ENCODE assay signal across 9 mouse cellular contexts in genomic region chr6:53821041-53821501, GRCm38 (mm10). TPM values are rescaled to one million over a fixed set of nuclear protein-coding genes. Genes with fewer than 3 reads are reported as not detected.
A peak's percentile ranks its signal among the peaks of the same experiment; 100 is the strongest.
DNase-seq lines count a peak whose midpoint lies in the region; ATAC-seq and TF ChIP-seq lines count a peak whose summit lies in the region.
"Had no signal": no experiment of that assay in that cellular context is flagged by ENCODE, and none has a peak within 500 bp of the region (broad histone marks: within the 10 kb centered on the region; RNA-seq: fewer than 3 reads in every experiment).

No protein-coding gene starts in this region.

- H3K27ac ChIP-seq in testis, adult 2 months (ENCODE audit: control insufficient read depth, insufficient read depth, low read depth, low read length): peak overlapping the region; percentile 61
- peak overlapping the region; percentile 93 for H3K27ac ChIP-seq in intestine, embryonic 14.5 days (ENCODE audit: low read depth)
- peak overlapping the region; percentile 90 for H3K27ac ChIP-seq in midbrain, embryonic 10.5 days (replicated peaks)

- TF ChIP-seq CTCF in testis, adult 2 months (IDR thresholded peaks at IDR 0.05; ENCODE audit: control insufficient read depth, insufficient read depth, insufficient replicate concordance, low read depth, low read length): no peak

- peak overlapping the region; percentile 57 for H3K9ac ChIP-seq in intestine, embryonic 14.5 days (ENCODE audit: low read length)

- peaks cover 20% of the 10 kb centered on the region for H3K4me1 ChIP-seq in testis, adult 2 months (ENCODE audit: control insufficient read depth, insufficient read depth, low read length)
- peaks cover 22% of the 10 kb centered on the region for H3K4me1 ChIP-seq in intestine, embryonic 14.5 days (replicated peaks; ENCODE audit: control insufficient read depth, insufficient read depth, low read length)
- H3K4me1 ChIP-seq in midbrain, embryonic 10.5 days: peaks cover 49% of the 10 kb centered on the region

- no peaks in the 10 kb centered on the region for H3K27me3 ChIP-seq in testis, adult 2 months (ENCODE audit: control insufficient read depth, insufficient read depth, low read length)
- H3K27me3 ChIP-seq in intestine, embryonic 14.5 days (replicated peaks; ENCODE audit: control insufficient read depth, insufficient read depth, low read length): peaks cover 45% of the 10 kb centered on the region
- H3K27me3 ChIP-seq in midbrain, embryonic 10.5 days (ENCODE audit: low read depth, poor library complexity, severe bottlenecking): peaks cover 83% of the 10 kb centered on the region

- no peak for TF ChIP-seq POLR2A in testis, adult 2 months (IDR thresholded peaks at IDR 0.05; ENCODE audit: control insufficient read depth, low read depth, low read length)

- peak; percentile 15 to 19 for DNase-seq in cerebellum, postnatal 25 days
- no peak for DNase-seq in cerebellum, adult 11 months
- no peak for DNase-seq in testis, postnatal 14 days (ENCODE audit: low spot score)
- DNase-seq in intestine, embryonic 14.5 days (ENCODE audit: low spot score): no peak
- no peak for DNase-seq in midbrain, embryonic 10.5 days (ENCODE audit: low spot score)
- DNase-seq in adrenal gland, adult 8-10 months: no peak
- no peak for DNase-seq in gastrocnemius, postnatal 4 days (ENCODE audit: low spot score in 2 of 2)

- no peak for ATAC-seq in intestine, embryonic 14.5 days (replicated peaks; ENCODE audit: low FRiP score, low TSS enrichment, low read depth)

- WGBS in intestine, embryonic 14.5 days: 4% methylated on average over 18 of the region's 18 CpGs
- WGBS in midbrain, embryonic 10.5 days: under 1% methylated on average over 18 of the region's 18 CpGs

- H3K36me3 ChIP-seq in testis, adult 2 months (ENCODE audit: control insufficient read depth, insufficient read depth, low read length): no peaks in the 10 kb centered on the region
- no peaks in the 10 kb centered on the region for H3K36me3 ChIP-seq in intestine, embryonic 14.5 days (ENCODE audit: control insufficient read depth, insufficient read depth, low read length)
- no peaks in the 10 kb centered on the region for H3K36me3 ChIP-seq in midbrain, embryonic 10.5 days

- H3K4me2 ChIP-seq in intestine, embryonic 14.5 days (ENCODE audit: low read length): peak overlapping the region; percentile 88

- H3K4me3 ChIP-seq in testis, adult 2 months (ENCODE audit: control insufficient read depth, low read depth, low read length): peak overlapping the region; percentile 61
- H3K4me3 ChIP-seq in intestine, embryonic 14.5 days (ENCODE audit: low read depth, low read length): peak overlapping the region; percentile 56
- peak overlapping the region; percentile 69 for H3K4me3 ChIP-seq in midbrain, embryonic 10.5 days
- H3K4me3 ChIP-seq: megakaryocyte, embryonic 14.5 days had no signal

- H3K9me3 ChIP-seq in intestine, embryonic 14.5 days (ENCODE audit: control insufficient read depth, low read length): no peaks in the 10 kb centered on the region
- H3K9me3 ChIP-seq in midbrain, embryonic 10.5 days (replicated peaks): no peaks in the 10 kb centered on the region

RNA-seq across cellular contexts. Expression of gene Tril, which starts 0.4 kb away (rescaled TPM):
- polyA plus RNA-seq in testis, adult 2 months (2012; rRNA removed): 0.43 and 0.59 TPM in 2 replicates
- polyA plus RNA-seq in intestine, embryonic 14.5 days (2014; fragmentation: Nextera tagmentation; extraction: Ambion mirVana): 15.9 and 16.5 TPM in 2 replicates
- polyA plus RNA-seq in midbrain, embryonic 10.5 days (2016; fragmentation: Nextera tagmentation; extraction: Ambion mirVana): 32.7 and 35.2 TPM in 2 replicates
- total RNA-seq in adrenal gland, adult 8-10 months (2022): 10 to 100 TPM in 1 of 4 experiments, 1 to 10 TPM in 3; 5.1 to 13.0 (median 8.1) TPM
- total RNA-seq in gastrocnemius, postnatal 4 days (2021): 10 to 100 TPM; 25.9 to 30.0 TPM

Comparison
In these comparisons a context has a peak if more than half of its experiments do, and no peak if none do; other contexts are left out.
1. DNase-seq: peak in cerebellum, postnatal 25 days (2 of 2); none in cerebellum, adult 11 months (single experiment), testis, postnatal 14 days (single experiment), intestine, embryonic 14.5 days (single experiment), midbrain, embryonic 10.5 days (single experiment), adrenal gland, adult 8-10 months (single experiment) and gastrocnemius, postnatal 4 days (0 of 2).
2. RNA of gene Tril, which starts 0.4 kb away (polyA plus RNA-seq): 32.7 to 35.2 TPM in midbrain, embryonic 10.5 days and 15.9 to 16.5 TPM in intestine, embryonic 14.5 days; 0.43 to 0.59 TPM in testis, adult 2 months; every median in the first group is over 10 times any median in the second.
3. Peak in every context shown above with its lines, with median percentiles within 50 percentile points of each other: H3K27ac ChIP-seq and H3K4me3 ChIP-seq.